Mouse (Mus musculus) heart, embryonic 15.5 days (tissue): ENCODE measurements around the gene Etv5. TPM values are rescaled to one million over a fixed set of nuclear protein-coding genes. Genes with fewer than 3 reads are reported as not detected.
A peak's percentile ranks its signal among the peaks of the same experiment; 100 is the strongest.
"Not testable (repeated sequence)": the region's sequence is repeated elsewhere in the genome, so short reads cannot be mapped to it uniquely, and the experiment has no call there.

ENCODE experiments used
- ATAC-seq: fragments of 200-750 bp; cut with Nextera tagmentation; replicated peaks from 2 replicates; pipeline ENCODE4 v1.8.0; 2017; ENCODE audit warnings: low read depth, moderate TSS enrichment; ENCODE audit not compliant: insufficient number of reproducible peaks, insufficient read depth, low FRiP score
- H3K27ac ChIP-seq: fragments of 300-500 bp; sonication (generic); 2 replicates; pipeline ENCODE4 v1.5.1; 2015; ENCODE audit warnings: mild to moderate bottlenecking, inconsistent platforms
- H3K27me3 ChIP-seq: fragments of 300-500 bp; sonication (generic); 2 replicates; pipeline ENCODE4 v1.6.1; 2015; ENCODE audit warnings: inconsistent platforms
- H3K36me3 ChIP-seq: fragments of 300-500 bp; sonication (generic); 2 replicates; pipeline ENCODE4 v1.6.1; 2015; ENCODE audit warnings: mild to moderate bottlenecking, inconsistent platforms
- H3K4me1 ChIP-seq: fragments of 300-500 bp; sonication (generic); replicated peaks from 2 replicates; pipeline ENCODE4 v1.6.1; 2015; ENCODE audit warnings: inconsistent platforms
- H3K4me2 ChIP-seq: fragments of 300-500 bp; sonication (generic); 2 replicates; pipeline ENCODE4 v1.6.1; 2015; ENCODE audit warnings: inconsistent platforms, mild to moderate bottlenecking, moderate library complexity
- H3K4me3 ChIP-seq: fragments of 300-500 bp; sonication (generic); 2 replicates; pipeline ENCODE4 v1.5.1; 2015; ENCODE audit warnings: mild to moderate bottlenecking, inconsistent platforms
- H3K9ac ChIP-seq: fragments of 300-500 bp; sonication (generic); 2 replicates; pipeline ENCODE4 v1.6.1; 2015; ENCODE audit warnings: mild to moderate bottlenecking, inconsistent platforms
- H3K9me3 ChIP-seq: fragments of 300-500 bp; sonication (generic); replicated peaks from 2 replicates; pipeline ENCODE4 v1.6.1; 2016; ENCODE audit warnings: inconsistent platforms
- WGBS: fragments of 180-500 bp; shearing (Covaris S2); methylation state at CpG from one replicate; pipeline ENCODE4 v1.1.7; 2015; ENCODE audit warnings: mixed read lengths; 5-methylcytosine and 5-hydroxymethylcytosine counted together
- polyA plus RNA-seq: library from polyadenylated mRNA; unstranded; fragments of >200 nt; fragmentation: Nextera tagmentation; extraction: Ambion mirVana; gene quantifications from 2 replicates; pipeline ENCODE4 v1.2.1, GENCODE M21; 2015

Etv5 gene
- polyA plus RNA-seq, 1 experiment from 2014 or later, result 15.9 TPM

DNA sequence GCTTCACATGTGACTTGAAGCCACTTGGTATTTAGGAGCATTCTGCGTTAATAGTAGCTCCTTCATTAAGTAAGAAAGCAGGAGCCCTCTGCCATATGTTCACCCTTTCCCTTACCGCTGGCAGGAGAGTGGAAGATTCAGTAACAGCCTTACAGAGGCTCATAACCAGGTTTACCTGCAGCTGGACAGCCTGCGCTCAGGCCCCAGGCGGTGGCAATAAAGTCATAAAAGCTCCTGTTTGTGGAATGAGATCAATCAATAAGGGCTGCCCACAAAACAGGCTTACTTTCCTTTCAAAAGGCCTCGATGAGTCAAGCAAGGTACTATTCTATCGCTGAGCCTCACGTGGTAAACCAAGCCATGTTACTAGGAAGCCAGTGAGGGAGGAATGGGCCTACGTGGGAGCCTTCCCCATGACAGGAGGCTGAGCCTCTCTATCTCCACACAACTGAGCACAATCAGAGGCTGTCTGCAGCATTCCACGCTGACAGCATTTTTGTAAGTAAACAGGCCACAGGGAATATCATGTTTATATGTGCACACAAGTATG lies 49.1 kb downstream of the Etv5 start:
- H3K36me3 ChIP-seq, result peaks cover 10% of the 10 kb centered on the region
- WGBS, result 82% methylated on average over 9 of the region's 9 CpGs
- H3K4me1 ChIP-seq, result 0 out of 2 replicates have a peak, but pooled peaks cover 2% of the 10 kb centered on the region
- no peak for ATAC-seq
- no peak overlapping the region for H3K9ac ChIP-seq
- no peaks in the 10 kb centered on the region for H3K9me3 ChIP-seq
- no peak overlapping the region for H3K27ac ChIP-seq
- no peak overlapping the region for H3K4me2 ChIP-seq
- no peak overlapping the region for H3K4me3 ChIP-seq
- no peaks in the 10 kb centered on the region for H3K27me3 ChIP-seq

DNA sequence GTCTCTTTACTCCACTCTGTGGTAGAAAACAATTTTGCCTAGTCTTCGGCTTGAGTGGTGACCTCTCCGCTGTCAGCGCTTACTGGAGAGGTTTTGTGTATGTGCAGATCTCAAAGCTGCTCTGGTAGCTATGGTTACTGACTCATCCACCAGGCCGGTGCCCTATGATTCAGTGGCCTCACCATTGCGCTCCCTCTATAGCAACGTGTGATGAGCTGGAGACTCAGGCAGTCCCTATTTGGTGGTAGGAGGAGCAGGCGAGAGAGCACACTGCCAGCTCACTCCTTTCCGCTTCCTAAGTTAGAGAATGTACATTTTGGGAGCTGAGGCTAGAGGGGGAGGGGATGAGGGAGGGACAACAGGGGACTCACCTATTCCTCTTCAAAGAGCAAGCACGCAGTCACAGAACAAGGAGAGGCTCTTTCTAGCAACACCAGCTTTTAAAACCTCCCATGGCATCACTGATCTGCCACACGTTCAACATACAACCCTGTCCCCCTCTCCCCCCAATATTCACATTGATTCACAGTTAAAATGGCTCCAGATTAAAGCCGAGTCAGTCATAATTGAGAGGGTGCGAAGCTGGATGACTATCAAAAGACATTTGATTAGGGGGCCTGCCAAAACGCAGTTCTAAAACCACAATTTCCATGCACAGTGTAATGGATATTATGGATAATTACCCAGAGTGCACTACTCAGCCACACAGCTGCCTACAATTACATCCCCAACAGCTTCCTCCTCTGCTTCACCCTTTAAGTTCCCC lies 50.2 kb downstream of the Etv5 start:
- 0 out of 2 replicates have a peak, but pooled peaks cover 2% of the 10 kb centered on the region for H3K4me1 ChIP-seq
- 61% methylated on average over 13 of the region's 13 CpGs for WGBS
- H3K36me3 ChIP-seq, result peaks cover 10% of the 10 kb centered on the region
- H3K9me3 ChIP-seq, result no peaks in the 10 kb centered on the region
- 0 out of 2 replicates have a peak, but pooled peaks have one; percentile 35 for ATAC-seq
- no peaks in the 10 kb centered on the region for H3K27me3 ChIP-seq
- no peak overlapping the region for H3K27ac ChIP-seq
- no peak overlapping the region for H3K4me3 ChIP-seq
- H3K9ac ChIP-seq, result no peak overlapping the region
- no peak overlapping the region for H3K4me2 ChIP-seq

DNA sequence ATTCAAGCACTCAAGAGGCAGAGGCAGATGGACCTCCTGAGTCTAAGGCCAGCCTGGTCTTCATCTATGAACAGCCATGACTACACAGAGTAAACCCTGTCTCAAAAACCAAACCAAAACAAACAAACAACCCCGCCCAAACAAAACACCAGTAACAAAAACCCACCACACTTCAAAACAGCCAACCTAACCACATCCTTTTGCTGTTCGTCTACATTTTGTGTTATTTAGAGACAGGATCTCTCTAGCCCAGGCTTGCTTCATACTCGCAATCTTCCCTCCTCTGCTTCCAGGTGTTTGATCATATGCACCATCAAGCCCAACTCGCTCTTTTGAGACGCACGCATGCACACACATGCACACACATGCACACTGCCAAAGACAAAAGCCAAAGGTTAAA lies 51.8 kb downstream of the Etv5 start:
- Histone ChIP-seq H3K36me3 (peaks cover 10% of the 10 kb centered on the region), H3K9me3 (no peaks in the 10 kb centered on the region), H3K4me3 (no peak overlapping the region), H3K4me2 (no peak overlapping the region), H3K4me1 (0 out of 2 replicates have a peak, but pooled peaks cover 2% of the 10 kb centered on the region), H3K9ac (no peak overlapping the region), H3K27me3 (no peaks in the 10 kb centered on the region), H3K27ac (no peak overlapping the region)
- ATAC-seq, result no peak
- WGBS, result 85% methylated on average over 6 of the region's 6 CpGs

DNA sequence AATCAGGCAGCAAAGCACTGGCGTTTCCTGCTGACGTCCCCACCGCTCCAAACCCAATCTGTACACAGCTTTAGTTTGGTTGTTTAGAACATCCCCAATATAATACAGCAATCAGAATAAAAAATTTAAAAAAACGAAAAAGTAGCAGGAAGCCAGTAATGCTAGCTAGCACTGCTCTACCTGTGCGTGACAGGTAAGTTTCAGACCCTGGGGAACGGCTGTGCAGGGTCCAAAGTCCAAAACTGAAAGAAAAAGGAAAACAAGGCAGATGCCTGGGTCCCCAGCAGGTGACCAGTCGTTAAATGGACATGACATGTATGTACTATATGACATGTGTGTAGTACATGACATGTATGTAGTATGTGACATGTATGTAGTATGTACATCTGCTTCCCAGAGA lies 57.5 kb downstream of the Etv5 start:
- H3K36me3 ChIP-seq, H3K4me1 ChIP-seq, H3K9ac ChIP-seq, H3K4me3 ChIP-seq, H3K4me2 ChIP-seq, H3K9me3 ChIP-seq, H3K27ac ChIP-seq, ATAC-seq, H3K27me3 ChIP-seq: not testable (repeated sequence)
- WGBS, result 85% methylated on average over 6 of the region's 7 CpGs

DNA sequence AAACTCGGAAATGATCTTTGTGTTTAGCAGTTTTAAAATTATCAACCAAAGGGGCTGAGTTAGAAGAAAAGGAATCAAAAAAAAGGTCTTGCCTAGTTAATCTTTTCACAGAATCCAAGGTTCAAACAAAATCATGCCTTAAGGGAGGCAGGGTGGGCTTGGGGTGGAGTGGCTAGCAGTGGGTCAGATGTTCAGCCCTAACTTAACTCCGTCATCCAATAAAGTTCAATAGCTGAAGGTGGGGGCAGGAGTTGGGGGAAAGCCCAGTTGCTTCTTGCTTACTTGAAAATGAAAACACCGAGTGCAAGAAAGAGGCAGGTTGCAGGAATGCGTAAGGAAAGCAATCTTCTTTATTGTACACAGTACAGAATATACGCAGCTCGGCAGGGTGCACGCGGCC lies 58.5 kb downstream of the Etv5 start:
- Histone ChIP-seq H3K9me3 (no peaks in the 10 kb centered on the region), H3K4me1 (0 out of 2 replicates have a peak, but pooled peaks cover 5% of the 10 kb centered on the region), H3K4me2 (no peak overlapping the region), H3K27ac (no peak overlapping the region), H3K36me3 (peaks cover 2% of the 10 kb centered on the region), H3K4me3 (no peak overlapping the region), H3K27me3 (no peaks in the 10 kb centered on the region), H3K9ac (no peak overlapping the region)
- 85% methylated on average over 8 of the region's 8 CpGs for WGBS
- ATAC-seq, result no peak

DNA sequence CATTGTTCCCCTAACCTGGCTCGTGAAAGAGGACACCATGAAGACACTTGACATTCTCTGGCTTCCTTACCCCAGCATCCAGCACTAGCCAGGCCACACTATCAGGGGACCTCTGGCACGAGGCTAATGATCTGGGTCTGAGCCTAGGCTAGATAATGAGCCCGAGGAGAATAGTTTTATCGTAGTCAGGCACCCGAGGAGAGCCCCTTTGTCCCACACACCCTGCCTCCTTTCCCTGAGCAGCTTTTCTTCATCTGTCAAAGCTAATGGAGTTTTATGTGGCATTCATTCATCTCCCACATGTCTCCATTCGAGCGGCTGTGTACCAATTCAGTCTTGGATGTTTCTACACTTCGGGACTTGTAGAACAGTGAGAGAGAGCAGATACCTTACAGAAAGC lies 59.5 kb downstream of the Etv5 start:
- H3K9me3 ChIP-seq, result no peaks in the 10 kb centered on the region
- 41% methylated on average over 8 of the region's 8 CpGs for WGBS
- no peaks in the 10 kb centered on the region for H3K27me3 ChIP-seq
- no peak for ATAC-seq
- no peak overlapping the region for H3K4me3 ChIP-seq
- H3K9ac ChIP-seq, result no peak overlapping the region
- H3K27ac ChIP-seq, result no peak overlapping the region
- H3K36me3 ChIP-seq, result no peaks in the 10 kb centered on the region
- H3K4me2 ChIP-seq, result no peak overlapping the region
- 0 out of 2 replicates have a peak, but pooled peaks cover 5% of the 10 kb centered on the region for H3K4me1 ChIP-seq

DNA sequence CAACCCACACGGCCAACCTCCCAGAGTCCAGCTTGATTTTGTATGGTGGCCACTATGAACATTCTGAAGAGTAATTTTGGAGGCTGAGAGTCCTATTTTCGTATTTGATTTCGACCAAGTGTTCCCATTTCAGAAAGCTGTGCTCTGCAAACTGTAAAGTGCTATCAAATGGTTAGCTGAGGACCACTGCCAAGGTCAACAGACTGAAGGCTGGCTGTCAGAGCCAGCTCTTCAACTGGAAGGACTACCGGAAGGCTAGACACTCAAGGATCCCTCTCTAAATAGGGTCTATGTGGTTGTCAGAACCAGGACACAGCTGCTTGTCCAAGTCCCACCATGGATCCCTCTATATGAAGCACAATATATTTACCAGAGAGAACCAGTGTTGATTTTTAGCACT lies 60.2 kb downstream of the Etv5 start:
- Histone ChIP-seq H3K27ac (no peak overlapping the region), H3K36me3 (no peaks in the 10 kb centered on the region), H3K4me3 (no peak overlapping the region), H3K4me2 (no peak overlapping the region), H3K9me3 (no peaks in the 10 kb centered on the region), H3K4me1 (0 out of 2 replicates have a peak, but pooled peaks cover 5% of the 10 kb centered on the region), H3K27me3 (no peaks in the 10 kb centered on the region), H3K9ac (no peak overlapping the region)
- ATAC-seq, result no peak
- WGBS, result 72% methylated on average over 4 of the region's 4 CpGs

DNA sequence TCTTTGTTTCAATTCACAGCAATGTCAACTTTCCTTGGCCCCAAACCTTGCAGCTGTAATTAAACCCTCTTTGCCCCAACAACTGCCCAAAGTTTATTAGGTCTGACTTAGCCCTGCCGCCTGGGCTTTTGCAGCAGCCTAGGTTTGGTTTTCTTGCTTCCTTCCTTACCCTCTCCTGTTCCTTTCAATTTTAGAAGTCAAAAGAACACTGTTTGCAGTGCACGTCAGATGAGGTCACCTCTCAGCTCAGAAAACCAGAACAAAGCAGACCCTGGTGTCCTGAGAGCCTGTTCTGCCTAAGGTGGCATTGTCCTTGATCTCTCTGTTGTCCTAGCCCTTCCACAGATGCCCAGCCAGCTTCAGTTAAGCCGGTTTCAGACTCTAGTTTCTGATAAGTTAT lies 61.8 kb downstream of the Etv5 start:
- no peak overlapping the region for H3K9ac ChIP-seq
- no peaks in the 10 kb centered on the region for H3K9me3 ChIP-seq
- H3K36me3 ChIP-seq, result no peaks in the 10 kb centered on the region
- no peaks in the 10 kb centered on the region for H3K27me3 ChIP-seq
- H3K4me2 ChIP-seq, result no peak overlapping the region
- H3K4me1 ChIP-seq, result 0 out of 2 replicates have a peak, but pooled peaks cover 8% of the 10 kb centered on the region
- H3K27ac ChIP-seq, result no peak overlapping the region
- no peak for ATAC-seq
- 47% methylated on average over 3 of the region's 3 CpGs for WGBS
- H3K4me3 ChIP-seq, result no peak overlapping the region

DNA sequence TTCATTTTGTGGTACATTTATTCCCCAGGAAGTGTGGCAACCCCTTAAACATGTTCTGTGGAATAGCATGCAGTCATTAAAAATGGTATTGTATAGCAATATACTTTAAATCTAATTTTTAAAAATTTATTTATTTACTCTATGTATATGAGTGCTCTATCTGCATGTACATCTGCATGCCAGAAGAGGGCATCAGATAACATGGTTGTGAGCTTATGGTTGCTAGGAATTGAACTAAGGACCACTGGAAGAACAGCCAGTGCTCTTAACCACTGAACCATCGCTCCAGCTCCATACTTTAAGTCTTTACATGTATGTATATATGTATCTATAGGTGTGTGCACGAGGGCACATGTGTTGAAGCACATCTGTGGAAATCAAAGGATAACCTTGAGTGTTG lies 64.6 kb downstream of the Etv5 start:
- no peak overlapping the region for H3K4me2 ChIP-seq
- 0 out of 2 replicates have a peak, but pooled peaks cover 10% of the 10 kb centered on the region for H3K4me1 ChIP-seq
- WGBS, result 78% methylated on average over 2 of the region's 2 CpGs
- H3K36me3 ChIP-seq, result no peaks in the 10 kb centered on the region
- no peak for ATAC-seq
- H3K27me3 ChIP-seq, result no peaks in the 10 kb centered on the region
- no peak overlapping the region for H3K9ac ChIP-seq
- no peak overlapping the region for H3K27ac ChIP-seq
- no peak overlapping the region for H3K4me3 ChIP-seq
- H3K9me3 ChIP-seq, result no peaks in the 10 kb centered on the region

DNA sequence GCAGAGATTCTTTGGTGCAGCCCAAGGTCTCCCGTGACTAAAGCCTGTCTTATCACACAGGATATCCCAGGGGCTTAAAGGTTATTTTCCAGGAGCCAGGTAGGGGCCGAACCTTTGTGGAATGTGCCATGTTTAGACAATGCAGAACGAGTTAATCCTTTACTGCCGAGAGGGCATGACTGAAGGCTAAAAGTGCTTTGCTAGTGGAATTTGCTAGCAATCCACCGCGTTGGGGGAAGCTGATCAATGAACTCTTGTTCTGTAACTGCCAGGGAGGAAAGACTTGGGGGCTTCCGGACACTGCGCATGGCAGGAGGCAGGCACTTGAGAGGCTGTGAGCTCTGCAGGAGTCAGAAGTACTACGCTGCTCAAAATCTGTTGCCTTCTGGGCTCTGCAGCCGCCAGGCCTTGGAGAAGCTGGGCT lies 66.8 kb downstream of the Etv5 start:
- H3K36me3 ChIP-seq, result no peaks in the 10 kb centered on the region
- 18% methylated on average over 10 of the region's 10 CpGs for WGBS
- no peaks in the 10 kb centered on the region for H3K27me3 ChIP-seq
- H3K9ac ChIP-seq, result no peak overlapping the region
- H3K4me2 ChIP-seq, result no peak overlapping the region; the same call in 1 of the 2 replicates
- no peak for ATAC-seq
- H3K9me3 ChIP-seq, result no peaks in the 10 kb centered on the region
- 0 out of 2 replicates have a peak, but pooled peaks cover 5% of the 10 kb centered on the region for H3K4me1 ChIP-seq
- H3K4me3 ChIP-seq, result no peak overlapping the region
- no peak overlapping the region for H3K27ac ChIP-seq

DNA sequence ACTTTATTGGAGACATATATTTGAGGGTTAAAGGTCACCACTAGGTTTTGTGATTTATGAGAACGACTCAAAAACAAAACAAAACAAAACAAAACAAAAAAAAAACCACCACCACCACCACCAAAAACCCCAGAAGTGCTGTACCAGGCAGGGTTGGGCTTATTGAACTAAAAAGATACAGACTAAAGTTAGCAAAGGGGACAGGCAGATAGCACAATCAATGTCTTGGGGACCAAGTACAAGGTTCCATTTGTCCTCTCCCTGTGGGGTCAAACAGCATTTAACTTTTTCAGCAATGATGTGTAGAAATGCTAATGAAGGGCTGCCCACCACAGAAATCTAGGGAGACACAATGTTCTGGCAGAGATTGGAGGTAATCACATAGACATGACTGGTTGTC lies 67.3 kb downstream of the Etv5 start:
- 52% methylated on average over 1 of the region's 1 CpGs for WGBS
- H3K27ac ChIP-seq, result no peak overlapping the region

DNA sequence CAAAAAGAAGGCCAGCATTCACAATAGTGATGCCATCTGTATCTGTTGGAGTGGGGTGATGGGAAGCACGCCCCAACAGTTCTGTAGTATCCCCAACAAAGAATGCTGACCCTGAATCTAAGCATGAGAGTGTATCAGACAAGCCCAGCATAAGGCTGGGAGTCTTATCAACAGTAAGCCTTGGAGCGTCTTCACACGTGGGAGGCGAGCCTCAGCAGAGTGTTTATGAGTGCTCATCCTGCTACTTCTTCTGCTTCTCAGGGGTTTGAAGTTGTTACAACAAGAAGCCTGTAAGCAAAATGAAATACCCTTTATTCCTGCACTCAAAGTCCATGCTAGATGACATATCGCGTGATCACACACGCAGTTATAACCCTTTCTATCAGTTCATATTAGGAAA lies 72.4 kb downstream of the Etv5 start:
- no peak for ATAC-seq
- H3K27ac ChIP-seq, result no peak overlapping the region
- 86% methylated on average over 7 of the region's 7 CpGs for WGBS
- no peak overlapping the region for H3K4me3 ChIP-seq
- no peaks in the 10 kb centered on the region for H3K9me3 ChIP-seq
- no peak overlapping the region for H3K4me2 ChIP-seq
- no peaks in the 10 kb centered on the region for H3K4me1 ChIP-seq
- H3K27me3 ChIP-seq, result no peaks in the 10 kb centered on the region
- H3K36me3 ChIP-seq, result no peaks in the 10 kb centered on the region
- H3K9ac ChIP-seq, result no peak overlapping the region

More for the DNA sequence above, 67.3 kb downstream of the Etv5 start:
- no peaks in the 10 kb centered on the region for H3K9me3 ChIP-seq
- no peaks in the 10 kb centered on the region for H3K27me3 ChIP-seq
- H3K4me2 ChIP-seq, result no peak overlapping the region
- H3K4me3 ChIP-seq, result no peak overlapping the region
- no peak overlapping the region for H3K9ac ChIP-seq
- no peaks in the 10 kb centered on the region for H3K36me3 ChIP-seq
- 0 out of 2 replicates have a peak, but pooled peaks cover 5% of the 10 kb centered on the region for H3K4me1 ChIP-seq
- no peak for ATAC-seq
